Mouse (Mus musculus): ENCODE results near the gene Crabp2. TPM values are rescaled to one million over a fixed set of nuclear protein-coding genes. Genes with fewer than 3 reads are reported as not detected.

The Crabp2 gene
- total RNA-seq, 2 experiments from 2014 or later, result 0.33 TPM; not detected in 1

Other genes starting within 250 kb of the Crabp2 start
- under 1 TPM; 0.38 to 0.63 TPM for gene Lrrc71, start 200.0 kb upstream of the Crabp2 start, total RNA-seq (2021)
- 10 to 100 TPM in 1 of 2 experiments, 1 to 10 TPM in 1; 7.1 to 12.5 TPM for gene Ntrk1, start 153.5 kb upstream of the Crabp2 start, total RNA-seq (2021)
- gene Insrr, start 151.7 kb upstream of the Crabp2 start, total RNA-seq (2021), result 1 to 10 TPM in 1 of 2 experiments, under 1 TPM in 1; 0.76 to 1.2 TPM
- 10 to 100 TPM; 20.0 to 20.8 TPM for gene Pear1, start 124.4 kb upstream of the Crabp2 start, total RNA-seq (2021)
- gene Sh2d2a, start 101.9 kb upstream of the Crabp2 start, total RNA-seq (2021), result under 1 TPM; 0.33 to 0.80 TPM
- 10 to 100 TPM; 48.6 to 51.3 TPM for gene Prcc, start 63.1 kb upstream of the Crabp2 start, total RNA-seq (2021)
- 100 to 1,000 TPM; 176 to 184 TPM for gene Hdgf, start 42.3 kb upstream of the Crabp2 start, total RNA-seq (2021)
- gene Mrpl24, start 29.2 kb upstream of the Crabp2 start, total RNA-seq (2021), result 100 to 1,000 TPM; 111 to 121 TPM
- 10 to 100 TPM; 19.4 to 20.6 TPM for gene Isg20l2, start 18.4 kb upstream of the Crabp2 start, total RNA-seq (2021)
- gene Rrnad1, start 17.9 kb upstream of the Crabp2 start, total RNA-seq (2021), result 10 to 100 TPM; 14.7 to 21.9 TPM
- 10 to 100 TPM in 1 of 2 experiments, 1 to 10 TPM in 1; 5.9 to 19.4 TPM for gene Nes, start 22.4 kb downstream of the Crabp2 start, total RNA-seq (2021)
- 10 to 100 TPM; 62.7 to 74.9 TPM for gene Bcan, start 51.6 kb downstream of the Crabp2 start, total RNA-seq (2021)
- gene Hapln2, start 78.9 kb downstream of the Crabp2 start, total RNA-seq (2021), result not detected
- 10 to 100 TPM; 15.9 to 18.9 TPM for gene Gpatch4, start 94.4 kb downstream of the Crabp2 start, total RNA-seq (2021)
- 100 to 1,000 TPM; 155 to 159 TPM for gene Naxe, start 109.8 kb downstream of the Crabp2 start, total RNA-seq (2021)
- gene Ttc24, start 129.6 kb downstream of the Crabp2 start, total RNA-seq (2021), result not detected
- under 1 TPM; 0.64 to 0.80 TPM for gene Iqgap3, start 133.3 kb downstream of the Crabp2 start, total RNA-seq (2021)
- gene Mef2d, start 193.7 kb downstream of the Crabp2 start, total RNA-seq (2021), result 10 to 100 TPM; 83.3 to 90.7 TPM